Mouse (Mus musculus) lung, postnatal 4 days (tissue): ENCODE results near the gene Srpr.

Source experiments
- DNase-seq, 2 experiments: peaks; one replicate each; pipeline ENCODE4 v3.0.0; 2021

The Srpr gene

DNA sequence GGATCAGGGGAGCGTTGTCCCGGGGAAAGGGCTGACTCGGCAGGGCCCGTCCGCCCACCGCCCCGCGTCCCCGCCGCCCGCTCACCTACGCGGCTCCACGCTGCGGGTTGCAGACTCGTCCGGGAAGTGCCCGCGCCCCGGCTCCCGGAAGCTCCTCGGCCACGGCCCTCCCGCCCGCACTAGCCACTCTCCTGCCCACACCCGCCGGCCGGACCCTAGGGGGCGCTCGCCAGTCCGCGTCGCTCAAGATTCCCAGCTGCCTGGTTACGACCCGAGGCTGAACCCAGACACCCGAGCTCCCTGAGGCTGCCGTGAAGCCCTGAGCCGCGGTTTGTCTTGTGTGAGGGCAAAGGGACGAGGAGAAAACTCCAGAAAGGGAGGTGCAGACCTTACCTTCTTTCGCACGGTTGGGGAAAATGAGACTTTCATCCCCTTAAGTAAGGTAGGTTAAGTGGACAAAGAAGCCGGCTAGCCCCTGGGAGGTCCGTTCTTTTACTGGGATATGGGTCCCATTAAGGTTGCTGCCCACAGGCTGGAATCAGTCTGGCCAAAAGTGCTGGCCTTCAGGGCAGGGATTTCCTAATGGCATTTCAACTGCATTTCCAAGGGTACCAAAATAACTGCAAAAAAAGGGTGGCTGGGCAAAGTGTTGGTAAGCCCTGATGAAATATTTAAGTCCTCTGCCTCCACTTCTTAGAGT, at the start of gene Srpr, which contains the start of gene Tirap:
TSS of gene Srpr (plus strand) at position 404 of the 700 bp plus-strand sequence.
TSS of gene Tirap (minus strand) at position 520 of the 700 bp plus-strand sequence.
- DNase-seq = peak; percentile 94 to 96

DNA sequence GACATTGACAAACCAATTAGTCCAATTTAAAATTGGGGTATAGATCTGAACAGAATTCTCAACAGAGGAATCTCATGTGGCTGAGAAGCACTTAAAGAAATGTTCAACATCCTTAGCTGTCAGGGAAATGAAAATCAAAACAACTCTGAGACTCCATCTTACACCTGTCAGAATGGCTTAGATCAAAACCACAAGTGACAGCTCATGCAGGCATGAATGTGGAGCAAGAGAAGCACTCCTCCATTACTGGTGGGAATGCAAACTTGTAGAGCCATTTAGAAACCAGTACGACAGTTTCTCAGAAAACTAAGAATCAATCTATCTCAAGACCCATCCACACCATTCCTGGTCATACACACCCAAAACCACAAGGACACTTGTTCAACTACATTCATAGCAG, 47.1 kb upstream of the Srpr start:
- no peak for DNase-seq

DNA sequence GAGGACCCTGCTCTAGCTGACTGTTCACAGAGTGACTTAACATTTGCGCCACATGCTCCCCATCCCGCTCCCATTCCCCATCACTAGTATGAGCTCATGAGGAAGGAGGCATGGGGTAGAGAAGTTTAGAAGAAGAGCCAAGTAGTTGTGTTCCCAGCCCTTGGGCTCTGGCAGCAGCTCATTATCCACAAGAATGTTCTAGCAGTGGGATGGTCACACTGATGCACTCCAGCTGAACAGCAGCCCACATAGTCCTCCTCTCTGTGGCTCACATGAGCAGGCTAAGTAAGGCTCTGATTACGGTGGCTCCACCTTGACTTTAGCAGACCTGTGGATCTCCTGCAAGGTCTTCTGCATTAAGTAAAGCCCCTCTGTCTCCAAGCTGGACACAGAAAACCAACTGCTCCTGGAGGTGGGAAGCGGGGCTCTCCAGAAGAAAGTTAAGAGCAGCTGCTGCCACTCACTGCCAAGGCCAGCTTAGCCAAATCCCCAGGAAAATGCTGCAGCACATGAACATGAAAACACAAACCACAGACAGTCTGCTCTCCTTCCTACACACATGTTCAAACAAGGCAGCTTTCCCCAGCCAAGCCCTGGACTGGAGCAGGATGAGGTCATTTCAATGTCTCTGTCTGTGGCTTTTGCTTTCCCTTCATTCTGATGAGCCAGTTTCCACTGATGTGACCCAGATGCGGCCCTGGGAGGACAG, 43.8 kb upstream of the Srpr start:
- peak; percentile 48 to 85 for DNase-seq

DNA sequence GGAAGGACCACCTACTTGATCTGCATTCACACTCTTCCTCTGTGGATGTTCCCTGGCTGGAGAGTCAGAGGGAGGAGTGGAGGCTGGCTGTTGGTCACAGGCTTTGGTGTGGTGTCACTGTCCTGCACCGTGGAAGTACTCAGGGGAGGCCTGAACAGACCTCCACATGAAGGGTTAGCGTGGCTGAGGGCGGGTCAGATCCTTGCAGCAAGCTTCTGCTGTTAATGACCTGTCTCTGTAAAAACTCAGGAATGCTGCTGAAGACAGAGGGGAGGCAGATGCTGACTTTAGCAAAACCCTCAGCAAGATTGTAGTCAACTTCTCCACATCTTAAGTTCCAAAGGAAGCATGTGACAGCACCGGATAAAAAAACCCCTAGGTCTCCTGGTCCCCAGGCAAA, 43.1 kb upstream of the Srpr start:
- DNase-seq = peak; percentile 24 to 58

DNA sequence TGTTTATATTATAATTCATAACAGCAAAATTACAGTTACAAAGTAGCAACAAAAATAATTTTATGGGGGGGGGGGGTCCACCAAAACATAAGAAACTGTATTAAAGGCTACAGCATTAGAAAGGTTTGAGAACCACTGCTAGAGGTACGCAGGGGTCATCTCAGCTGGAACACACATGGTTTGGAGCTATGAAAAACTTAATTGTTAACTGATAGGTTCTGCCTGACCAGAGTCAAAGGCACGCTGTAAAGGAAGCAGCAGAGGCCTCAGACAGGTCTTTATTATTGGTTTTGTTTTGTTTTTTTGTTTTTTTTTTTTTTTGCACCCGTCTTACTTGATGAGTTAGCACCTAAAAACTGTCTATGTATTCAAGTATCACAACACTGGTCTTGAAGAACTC, 41.5 kb upstream of the Srpr start:
- DNase-seq = no peak

DNA sequence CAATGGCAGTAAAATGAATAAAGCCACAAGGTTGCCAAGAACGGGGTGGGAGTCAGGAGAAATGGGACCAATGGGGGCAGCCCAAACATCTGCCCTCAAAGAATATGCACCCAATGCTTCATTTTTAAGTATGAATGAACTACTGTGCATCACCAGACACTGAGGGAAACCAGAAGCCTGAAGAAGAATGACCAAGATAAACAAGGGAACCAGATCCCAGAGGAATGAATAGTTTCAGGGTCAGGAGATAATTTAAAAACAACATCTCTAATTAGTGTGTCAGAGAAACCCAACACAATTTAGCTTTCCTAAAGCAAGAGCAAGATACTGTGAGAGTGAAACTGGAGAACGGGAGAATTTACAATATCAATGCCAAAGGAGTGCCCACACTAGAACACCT, 39.3 kb upstream of the Srpr start:
- no peak for DNase-seq

DNA sequence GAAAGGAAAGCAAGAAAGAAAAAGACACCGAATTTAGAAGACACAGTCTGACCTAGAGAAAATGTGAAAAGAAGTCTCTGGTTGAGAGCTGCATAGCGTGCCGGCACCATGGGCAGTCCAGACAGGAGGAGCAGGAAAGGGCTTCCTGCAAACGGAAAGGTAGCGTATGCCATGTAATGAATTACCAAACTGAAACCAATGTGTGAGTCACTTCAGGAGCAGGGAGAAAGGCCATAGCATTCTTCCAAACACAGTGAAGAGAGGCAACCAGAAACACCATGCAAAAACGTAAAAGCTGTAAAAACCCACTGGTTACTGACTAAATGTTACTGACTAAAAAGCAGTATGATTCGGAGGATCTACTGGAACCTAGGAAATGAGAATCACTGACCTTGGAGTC, 38.3 kb upstream of the Srpr start:
- DNase-seq = no peak

DNA sequence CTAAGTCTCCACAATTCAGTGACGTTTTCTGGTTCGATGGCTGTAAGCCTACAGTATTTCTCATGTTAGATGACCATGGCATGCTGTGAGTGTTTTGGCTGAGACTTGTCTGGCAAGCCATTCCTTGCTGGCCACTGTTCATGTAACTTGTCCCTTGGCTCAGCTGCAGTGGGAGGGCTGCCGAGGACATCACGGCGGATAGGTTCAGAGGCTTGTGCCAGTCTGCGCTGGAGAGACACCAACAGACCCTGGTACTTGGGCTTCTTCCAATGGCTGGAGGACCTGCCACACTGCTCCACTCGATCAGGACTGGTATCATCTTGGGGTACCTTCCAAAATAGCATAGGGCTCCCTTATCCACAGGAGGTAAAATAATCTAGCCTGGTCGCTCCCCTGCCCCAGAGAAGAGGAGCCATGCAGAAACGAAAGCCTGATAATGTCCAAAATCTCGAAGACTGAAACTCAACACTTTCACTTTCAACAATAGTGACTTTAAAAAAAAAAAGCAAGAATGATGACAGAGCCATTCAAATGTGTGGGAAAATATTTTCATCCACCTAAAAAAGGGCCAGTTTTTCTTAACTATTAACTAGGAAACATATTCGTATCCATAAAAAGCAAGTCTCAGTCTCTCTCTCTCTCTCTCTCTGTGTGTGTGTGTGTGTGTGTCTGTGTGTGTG, 36.8 kb upstream of the Srpr start:
- DNase-seq = peak; percentile 27 to 57

DNA sequence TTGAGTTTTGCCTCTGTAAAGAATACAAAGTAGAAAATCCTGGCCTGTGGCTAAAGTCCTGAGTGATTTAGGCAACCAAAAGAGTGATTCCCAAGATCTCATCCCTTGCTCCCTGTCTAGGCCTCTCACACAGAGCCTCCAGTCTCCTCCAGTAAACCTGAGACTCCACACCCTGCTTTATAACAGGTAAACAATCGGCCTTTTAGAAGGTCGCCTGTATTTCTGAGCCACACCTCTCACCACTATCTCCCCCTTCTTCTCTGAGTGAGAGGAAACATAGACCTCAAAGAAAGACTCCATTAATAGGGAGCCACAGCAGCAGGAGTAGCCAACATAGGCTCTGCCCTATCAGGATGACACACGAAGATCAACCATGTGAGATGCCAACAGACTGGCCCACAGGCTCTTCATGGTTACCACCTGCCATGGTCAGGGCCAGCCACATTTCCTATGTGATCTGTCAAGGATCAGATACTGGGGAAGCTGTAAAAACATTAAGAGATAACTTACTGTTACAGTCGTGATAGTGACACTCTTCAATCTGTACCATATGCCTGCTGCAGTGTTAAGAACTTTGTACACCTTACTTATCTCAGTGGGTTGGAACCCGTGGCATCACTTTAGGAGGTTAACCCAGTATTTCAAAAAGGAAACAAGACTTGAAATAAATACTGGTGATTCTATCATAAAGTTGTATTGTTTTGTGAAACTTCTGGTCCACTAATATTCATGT, 35.7 kb upstream of the Srpr start:
- no peak for DNase-seq

DNA sequence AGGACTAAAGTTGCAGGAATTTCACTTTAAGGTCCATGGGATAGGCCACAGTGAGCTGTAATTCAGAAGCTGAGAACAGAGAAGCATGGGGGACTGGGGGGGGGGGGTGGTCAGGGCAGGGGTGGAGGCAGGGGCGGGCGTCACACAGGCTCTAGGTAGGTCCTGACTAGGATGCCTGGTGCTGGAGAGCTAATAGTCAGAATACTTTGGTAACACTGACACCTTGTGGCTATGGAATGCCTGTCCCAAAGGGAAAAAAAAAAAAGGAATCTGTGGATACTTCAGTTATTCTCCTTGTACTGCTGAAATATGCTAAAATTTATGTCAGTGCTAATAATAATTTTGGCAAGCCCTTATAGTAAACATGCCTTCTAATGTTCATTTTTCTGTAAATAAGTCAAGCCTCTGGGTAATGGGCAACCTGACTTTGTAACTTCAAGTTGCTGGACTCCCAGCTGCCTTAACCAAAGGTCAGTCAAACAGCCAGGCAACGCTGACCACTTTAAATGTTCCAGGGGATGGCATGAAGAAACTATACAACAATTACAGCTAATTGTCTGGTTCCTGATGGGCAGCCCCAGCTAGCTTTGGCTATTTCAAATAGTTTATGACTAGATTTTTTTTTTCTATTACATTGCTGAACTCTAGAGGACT, 33.7 kb upstream of the Srpr start:
- peak in 1 of 2 experiments; percentile 31 for DNase-seq

DNA sequence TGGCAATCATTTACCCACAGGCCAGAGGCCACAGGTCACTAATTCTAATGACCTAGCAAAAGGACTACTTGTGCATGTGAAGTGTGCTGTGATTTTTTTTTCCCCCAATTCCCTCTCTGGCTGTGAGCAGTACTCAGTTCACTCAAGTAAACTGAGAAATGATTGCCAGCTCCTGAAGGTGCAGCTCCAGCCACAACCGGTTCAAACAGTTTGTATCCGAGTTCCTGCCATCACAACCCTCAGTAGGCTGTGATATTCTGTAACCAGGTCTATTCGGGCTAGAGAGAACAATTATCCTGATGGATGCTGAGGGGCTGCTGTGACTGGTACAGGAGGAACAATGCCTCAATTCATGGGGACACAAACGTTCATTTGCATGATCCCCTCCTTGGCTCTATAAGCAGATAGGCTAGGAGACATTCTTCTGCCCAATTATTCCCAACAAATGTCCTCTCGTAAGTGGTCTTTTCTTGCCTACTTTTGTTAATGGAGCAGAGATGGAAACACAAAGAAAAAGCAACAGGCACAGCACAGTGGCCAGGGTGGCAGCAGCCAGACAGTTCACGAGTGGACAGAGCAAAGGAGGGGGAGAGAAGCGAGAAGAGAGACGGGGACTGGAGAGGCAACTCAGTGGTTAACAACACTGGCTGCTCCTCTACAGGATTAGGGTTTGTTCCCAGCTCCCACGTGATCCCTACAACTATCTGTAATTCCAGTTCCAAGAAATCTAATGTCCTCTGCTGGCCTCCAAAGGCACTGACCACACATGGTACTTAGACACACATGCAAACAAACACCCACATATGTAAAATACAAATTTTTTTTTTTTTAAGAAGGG, 33.0 kb upstream of the Srpr start:
- no peak for DNase-seq

DNA sequence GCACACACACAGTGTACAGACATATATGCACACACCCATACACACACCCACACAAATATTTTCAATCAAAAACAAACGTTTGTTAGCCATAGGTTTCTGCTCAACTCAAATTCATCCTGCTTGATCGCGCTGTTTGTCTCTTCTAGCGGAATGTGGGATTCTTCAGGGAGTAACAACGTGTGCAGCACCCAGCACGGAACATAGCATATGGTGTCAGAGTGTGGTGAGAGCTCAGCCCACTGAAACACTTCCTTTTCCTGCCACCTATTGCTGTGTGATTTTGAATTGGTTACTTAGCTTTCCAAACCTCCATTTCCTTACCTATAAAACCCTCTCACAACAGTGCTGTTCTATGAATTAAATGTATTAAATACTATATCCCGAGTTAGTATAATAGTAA, 29.9 kb upstream of the Srpr start:
- DNase-seq = no peak

DNA sequence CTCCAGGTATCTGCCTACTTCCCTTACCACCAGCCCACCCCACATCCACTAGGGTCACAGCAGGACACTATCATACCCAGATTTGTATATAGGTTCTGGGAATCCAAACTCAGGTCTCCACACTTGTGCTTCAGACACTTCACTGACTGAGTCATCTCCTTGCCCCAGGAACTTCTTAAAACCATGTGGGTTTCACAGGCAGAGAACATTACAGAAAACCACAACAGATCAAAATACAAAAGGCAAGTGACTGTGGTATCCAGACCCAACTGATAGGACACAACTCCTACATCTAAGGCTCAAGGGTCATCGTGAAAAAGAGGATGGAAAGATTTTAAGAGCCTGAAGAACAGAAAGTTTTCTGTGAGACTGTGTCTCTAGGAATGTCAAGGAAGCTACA, 26.6 kb upstream of the Srpr start:
- no peak for DNase-seq

DNA sequence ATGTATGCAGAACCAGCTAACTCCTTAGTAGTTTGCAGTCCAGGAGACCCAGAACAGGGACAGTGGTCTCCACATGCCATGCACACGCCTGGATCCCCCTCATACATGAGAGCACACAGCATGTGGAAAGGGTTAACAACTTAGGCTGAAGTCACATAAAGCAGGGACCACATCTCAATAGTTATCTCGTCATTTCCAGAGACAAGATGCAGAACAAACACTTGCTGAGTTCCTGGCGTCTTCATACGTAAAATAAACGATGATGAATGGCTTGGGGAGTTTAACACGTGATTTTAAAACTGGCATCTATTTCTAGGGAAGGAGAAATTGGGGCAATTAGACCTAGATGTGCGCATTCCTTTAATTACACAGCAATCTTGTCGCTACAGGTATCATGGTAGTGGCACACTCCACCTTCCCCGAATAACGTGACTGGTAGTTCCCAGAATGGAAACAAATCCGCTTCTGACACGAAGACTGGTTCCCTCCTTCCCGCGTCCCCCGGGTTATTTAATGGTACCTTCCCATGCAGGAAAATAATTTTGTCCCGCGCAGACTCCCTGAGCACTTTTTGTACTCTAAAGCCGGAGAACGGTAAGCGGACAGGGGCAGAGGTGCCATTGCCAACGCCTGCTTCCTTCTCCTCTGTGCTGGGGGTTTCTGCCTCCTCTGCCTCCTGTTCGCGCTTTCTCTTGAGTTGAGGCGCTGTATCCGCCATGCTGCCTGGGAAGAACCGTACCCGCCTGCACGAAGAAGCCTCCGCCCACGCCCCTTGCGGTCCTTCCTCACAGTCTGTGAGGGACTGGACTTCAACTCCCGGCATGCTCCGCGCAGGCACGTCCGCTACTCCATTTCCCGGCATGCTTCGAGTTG, 24.5 kb upstream of the Srpr start, which contains the start of gene Dcps:
TSS of gene Dcps (minus strand) at position 811 of the 873 bp plus-strand sequence.
- peak; percentile 93 to 94 for DNase-seq

DNA sequence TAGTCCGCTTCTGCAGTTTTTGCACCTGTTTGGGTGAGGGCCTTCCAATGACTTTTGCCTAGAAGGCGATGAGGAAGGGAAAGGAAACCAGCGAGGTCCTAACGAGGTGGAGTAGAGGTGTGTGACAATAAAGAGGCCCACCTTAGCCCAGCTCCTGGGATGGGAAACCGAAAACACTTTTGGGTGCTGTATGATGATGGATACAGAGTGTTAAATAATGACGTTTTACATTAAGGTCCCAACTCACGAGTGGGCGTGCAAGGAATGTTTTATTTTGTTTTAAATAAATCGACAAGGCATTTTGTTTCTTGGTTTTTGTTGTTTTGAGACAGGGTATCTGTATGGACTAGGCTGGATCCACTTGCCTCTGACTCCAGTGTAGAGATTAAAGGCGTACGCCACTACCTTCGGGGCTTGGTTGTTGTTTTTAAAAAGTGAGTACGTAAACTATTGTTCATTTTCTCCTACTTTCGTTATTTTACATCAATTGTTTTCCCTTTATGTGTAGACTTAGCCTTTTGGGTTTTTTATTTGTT, 23.8 kb upstream of the Srpr start:
- DNase-seq = no peak

DNA sequence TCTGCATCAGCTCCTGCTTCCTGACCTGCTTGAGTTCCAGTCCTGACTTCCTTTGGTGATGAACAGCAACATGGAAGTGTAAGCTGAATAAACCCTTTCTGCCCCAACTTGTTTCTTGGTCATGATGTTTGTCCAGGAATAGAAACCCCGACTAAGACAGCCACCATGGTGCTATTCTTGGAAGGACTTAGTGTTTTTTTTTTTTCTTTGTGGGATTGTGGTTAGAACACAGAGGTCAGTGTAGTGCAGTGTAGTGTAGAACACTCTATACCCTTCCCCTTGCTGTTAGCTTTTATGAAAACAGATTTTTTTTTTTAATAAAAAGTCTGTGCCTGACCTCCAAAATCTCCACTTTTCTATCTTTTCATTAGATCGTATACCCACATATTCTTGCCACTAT, 17.1 kb upstream of the Srpr start:
- DNase-seq = no peak

DNA sequence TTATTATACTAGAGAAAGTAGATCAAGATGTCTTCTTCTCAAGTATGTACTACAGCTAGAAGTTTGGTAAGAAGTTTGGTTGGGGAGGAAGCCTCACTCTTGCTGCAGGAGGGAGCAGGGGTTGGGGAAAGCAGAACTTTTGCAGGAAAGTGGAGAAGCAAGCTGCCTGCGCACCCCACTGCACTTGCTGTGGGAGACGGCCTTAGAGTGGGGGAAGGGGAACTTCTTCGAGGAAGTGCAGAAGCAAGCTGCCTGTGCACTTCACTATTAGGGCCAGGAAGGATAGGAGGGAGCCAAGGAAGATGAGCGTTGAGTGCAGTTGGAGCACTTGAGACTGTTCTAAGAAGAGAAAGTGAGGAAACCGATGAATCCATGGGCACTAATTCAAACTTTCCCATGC, 16.6 kb upstream of the Srpr start:
- no peak for DNase-seq

DNA sequence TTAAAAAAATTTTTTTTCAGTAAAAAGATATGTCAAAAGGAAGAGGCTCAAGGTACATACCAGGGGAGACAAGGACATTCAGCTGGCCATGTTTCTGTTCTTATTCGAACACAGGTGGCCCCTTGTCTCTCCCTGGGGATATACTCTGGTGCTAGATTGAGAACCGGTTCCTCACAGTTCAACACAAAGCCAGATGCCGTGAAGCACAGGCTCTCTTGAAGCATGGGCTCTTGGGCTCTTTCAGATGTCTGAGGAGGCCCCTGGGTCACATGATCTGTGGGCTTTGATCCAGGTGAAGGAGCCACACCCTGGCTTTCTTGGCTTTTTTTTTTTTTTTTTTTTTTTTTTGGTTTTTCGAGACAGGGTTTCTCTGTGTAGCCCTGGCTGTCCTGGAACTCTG, 13.5 kb upstream of the Srpr start:
- DNase-seq = no peak

DNA sequence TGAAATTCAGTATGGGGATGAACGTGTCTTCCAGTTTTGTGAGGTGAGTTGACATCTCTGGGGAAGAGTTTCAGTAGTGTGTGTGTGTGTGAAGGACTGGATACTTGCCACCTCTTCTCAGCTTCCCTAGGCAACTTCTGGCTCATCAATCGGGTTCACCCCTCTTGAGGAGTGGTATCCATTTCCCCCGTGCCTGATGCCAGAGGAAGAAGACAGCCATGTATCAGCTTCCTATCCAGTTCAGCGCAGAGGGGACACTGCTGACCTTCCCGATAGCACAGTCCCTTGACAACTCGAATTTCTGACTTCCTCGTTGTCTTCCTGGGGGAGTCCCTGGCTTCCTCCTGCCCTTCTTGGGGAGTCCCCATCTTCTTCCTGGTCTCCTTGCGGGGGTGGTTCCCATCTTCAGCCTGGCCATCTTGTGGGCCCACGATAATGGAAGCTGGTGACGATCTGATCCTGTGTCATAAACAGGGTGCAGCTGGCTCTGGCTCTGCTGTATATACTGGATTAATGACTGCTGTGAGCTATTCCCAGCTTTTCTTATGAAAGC, 12.5 kb upstream of the Srpr start:
- peak; percentile 25 to 74 for DNase-seq

DNA sequence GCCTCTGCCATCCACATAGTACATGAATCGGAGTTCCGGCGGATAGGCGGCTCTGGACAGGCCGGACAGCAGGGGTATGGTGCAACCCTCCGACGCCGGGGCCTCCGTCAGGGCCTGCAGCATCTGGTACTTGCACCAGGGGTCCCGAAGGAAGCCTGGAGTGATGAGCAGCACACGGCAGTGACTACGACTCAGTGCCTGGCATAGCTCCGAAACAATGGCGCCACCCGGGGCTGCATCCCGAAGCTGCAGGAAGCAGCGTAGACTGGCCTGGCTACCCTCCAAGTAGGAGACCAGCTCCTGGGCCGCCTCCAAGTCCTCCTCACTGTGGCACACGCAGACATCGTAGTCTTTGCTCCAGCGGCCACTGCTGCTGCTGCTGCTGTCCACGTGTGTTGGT, 11.3 kb upstream of the Srpr start:
- peak; percentile 62 to 75 for DNase-seq
